Mouse (Mus musculus) 3T3-L1 (cell line): ENCODE measurements at regions not wholly inside any gene's neighbourhood (a gene's known extent, or its start where the extent isn't known, plus 50 kb on each side); places are given as distances from the start of the nearest gene placed in this dataset.

Source experiments
- DNase-seq: peaks from one replicate; pipeline ENCODE4 v3.0.0-alpha.2; 2015; ENCODE audit warnings: low read depth, low spot score

GRCm38 (mm10) chrX:109502571-109502970, 306.0 kb downstream of the Gm6377 start:
- no peak for DNase-seq

GRCm38 (mm10) chrX:109552471-109552870, 355.9 kb downstream of the Gm6377 start:
- DNase-seq: no peak

- DNase-seq: peak; percentile 12
Observed at GRCm38 (mm10) chrX:109587360-109587759, 390.8 kb downstream of the Gm6377 start.

- no peak for DNase-seq
Observed at GRCm38 (mm10) chrX:109626979-109627761, 430.6 kb downstream of the Gm6377 start.
